In genomic region chr8:113542713-113543112, GRCm38 (mm10) we compare ENCODE assay signal across 15 mouse cellular contexts.
"Had no signal": no experiment of that assay in that cellular context is flagged by ENCODE, and none has a peak within 500 bp of the region (broad histone marks: within the 10 kb centered on the region; RNA-seq: fewer than 3 reads in every experiment).

No protein-coding gene starts in this region.

- H3K4me2 ChIP-seq: neural tube, embryonic 12.5 days; neural tube, embryonic 13.5 days; neural tube, embryonic 15.5 days had no signal

- DNase-seq: retina, postnatal 1 day; right cerebral cortex, adult 18-20 months; right cerebral cortex, postnatal 14 days; right cerebral cortex, postnatal 25 days; right cerebral cortex, postnatal 4 days; spleen, adult 18-20 months; thymus, adult 18-20 months; thymus, adult 2 months; thymus, postnatal 14 days; thymus, postnatal 25 days; thymus, postnatal 36 days; thymus, postnatal 4 days had no signal

- H3K27ac ChIP-seq: neural tube, embryonic 12.5 days; neural tube, embryonic 13.5 days; neural tube, embryonic 15.5 days had no signal

- H3K9ac ChIP-seq: neural tube, embryonic 12.5 days; neural tube, embryonic 13.5 days; neural tube, embryonic 15.5 days had no signal

- H3K36me3 ChIP-seq: neural tube, embryonic 12.5 days; neural tube, embryonic 13.5 days; neural tube, embryonic 15.5 days had no signal

- H3K9me3 ChIP-seq: neural tube, embryonic 12.5 days; neural tube, embryonic 13.5 days; neural tube, embryonic 15.5 days had no signal

- H3K4me3 ChIP-seq: neural tube, embryonic 12.5 days; neural tube, embryonic 13.5 days; neural tube, embryonic 15.5 days had no signal

- H3K27me3 ChIP-seq: neural tube, embryonic 12.5 days; neural tube, embryonic 13.5 days; neural tube, embryonic 15.5 days had no signal

- H3K4me1 ChIP-seq: neural tube, embryonic 12.5 days; neural tube, embryonic 13.5 days; neural tube, embryonic 15.5 days had no signal
